Mouse (Mus musculus): ENCODE measurements around the gene Gm5294.

The Gm5294 gene

DNA sequence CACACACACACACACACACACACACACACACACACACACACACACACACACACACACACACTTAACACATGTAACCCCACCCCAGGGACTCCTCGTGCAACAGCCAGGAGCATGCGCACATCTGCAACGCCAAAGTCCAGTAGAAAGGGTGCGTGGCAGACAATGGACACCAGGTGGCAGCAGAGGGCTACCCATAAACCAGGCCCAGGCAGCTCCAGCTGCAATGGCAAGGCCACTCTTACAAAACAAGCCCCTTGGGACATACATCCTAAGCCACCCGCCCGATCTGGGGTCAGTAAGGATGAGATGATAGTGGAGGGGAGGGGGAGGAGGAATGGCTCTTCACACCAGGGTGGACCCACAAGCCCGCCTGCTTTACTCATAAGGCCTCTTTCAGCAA, 28.2 kb downstream of the Gm5294 start:
- DNase-seq (ENCODE audit: low read depth in 1 of 2, low spot score in 2 of 2) = peak; percentile 52 to 78

DNA sequence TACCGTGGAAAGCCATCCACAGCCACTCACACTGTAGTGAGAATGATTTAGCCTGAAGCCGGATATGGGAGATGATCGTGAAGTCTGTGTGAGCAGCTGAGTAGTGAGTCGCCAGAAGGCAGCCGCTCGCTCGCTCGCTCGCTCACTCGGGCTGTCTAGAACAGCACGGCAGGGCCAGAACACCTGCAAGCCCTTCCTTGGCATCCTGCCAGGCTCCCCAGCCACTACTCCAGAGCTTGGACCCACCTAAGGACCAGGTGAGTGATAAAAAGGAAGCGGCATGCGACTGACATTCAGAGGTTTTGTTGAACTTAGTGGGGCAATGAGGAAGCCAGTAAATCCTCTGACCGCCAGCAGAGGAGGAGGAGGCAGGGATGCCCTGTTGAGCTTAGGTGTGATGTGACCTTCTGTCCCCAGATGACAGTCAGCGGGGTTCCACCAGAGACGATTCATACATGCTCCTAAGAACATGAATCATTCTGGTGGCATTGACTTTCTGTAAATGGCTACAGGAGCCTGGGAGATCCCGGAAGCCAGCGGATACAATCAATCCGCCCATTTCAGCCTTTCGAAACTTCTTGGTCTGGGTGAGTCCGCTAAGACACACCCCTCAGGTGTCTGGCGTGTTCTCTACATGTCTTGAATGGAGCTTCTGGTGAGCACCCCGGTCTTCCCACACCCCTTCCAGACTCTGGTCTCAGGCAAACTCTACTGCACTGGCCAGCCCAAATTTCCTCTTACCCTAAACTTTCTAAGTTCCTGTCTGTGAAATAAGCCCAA, 30.0 kb downstream of the Gm5294 start:
- no peak for DNase-seq (ENCODE audit: low read depth in 1 of 2, low spot score in 2 of 2)

DNA sequence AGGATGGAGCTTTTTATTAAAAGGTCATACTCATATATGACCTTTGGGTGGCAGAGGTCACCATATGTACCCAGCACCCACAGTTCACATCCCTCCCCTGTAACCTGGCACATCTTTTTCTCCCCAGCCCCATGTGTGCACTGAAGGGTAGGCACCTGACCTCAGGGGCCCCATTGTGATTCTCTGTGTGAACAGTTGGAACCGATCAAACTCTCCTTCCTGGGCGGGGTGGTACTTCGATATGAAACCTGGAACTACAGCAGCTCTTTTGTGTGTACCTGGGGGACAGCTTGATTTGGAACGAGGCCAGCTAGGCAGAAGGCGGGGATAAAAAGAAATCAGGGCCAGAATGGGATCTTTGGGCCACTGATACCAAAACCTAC, 30.6 kb downstream of the Gm5294 start:
- no peak for DNase-seq (ENCODE audit: low read depth in 1 of 2, low spot score in 2 of 2)

DNA sequence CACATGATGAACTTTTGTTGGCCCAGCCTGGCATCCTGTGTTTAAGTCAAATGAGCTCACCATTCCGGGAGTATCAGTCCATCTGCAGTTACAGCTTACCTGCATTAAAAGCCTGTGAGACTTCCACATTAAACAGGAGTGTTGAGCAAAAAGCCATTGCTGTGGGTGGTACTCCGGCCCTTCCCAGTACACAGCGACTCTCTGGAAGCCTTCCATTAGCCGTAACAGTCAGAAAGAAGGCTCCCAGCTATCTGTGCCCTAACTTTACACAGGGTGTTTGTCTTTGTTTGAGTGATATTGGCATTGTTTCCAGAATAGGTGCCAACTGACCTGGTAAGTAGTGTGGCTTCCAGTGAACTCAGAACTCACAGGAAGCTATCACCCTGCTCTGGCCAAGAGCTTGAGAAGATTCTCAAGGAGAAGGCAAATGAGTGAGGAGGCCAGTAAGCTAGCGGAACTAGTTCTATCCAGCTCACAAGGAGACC, 31.5 kb downstream of the Gm5294 start:
- DNase-seq (ENCODE audit: low read depth in 1 of 2, low spot score in 2 of 2) = no peak

DNA sequence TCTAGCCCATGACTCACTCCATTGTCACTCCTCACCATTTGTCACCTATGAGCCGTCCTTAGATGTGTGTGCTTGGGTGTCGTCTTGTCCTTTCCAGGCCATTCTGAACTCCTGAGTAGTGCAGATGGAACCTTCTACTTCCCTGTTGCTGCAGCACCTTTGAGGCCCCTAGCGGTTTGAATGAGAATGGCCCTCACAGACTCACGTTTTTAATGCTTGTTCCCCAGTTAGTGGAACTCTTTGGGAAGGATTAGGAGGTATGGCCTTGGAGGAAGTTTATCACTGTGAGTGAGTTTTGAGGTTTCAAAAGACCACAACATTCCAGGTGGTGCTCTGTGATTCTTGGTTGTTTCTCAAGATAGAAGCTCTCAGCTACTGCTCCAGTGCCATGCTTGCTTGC, 32.3 kb downstream of the Gm5294 start:
- no peak for DNase-seq (ENCODE audit: low read depth in 1 of 2, low spot score in 2 of 2)

DNA sequence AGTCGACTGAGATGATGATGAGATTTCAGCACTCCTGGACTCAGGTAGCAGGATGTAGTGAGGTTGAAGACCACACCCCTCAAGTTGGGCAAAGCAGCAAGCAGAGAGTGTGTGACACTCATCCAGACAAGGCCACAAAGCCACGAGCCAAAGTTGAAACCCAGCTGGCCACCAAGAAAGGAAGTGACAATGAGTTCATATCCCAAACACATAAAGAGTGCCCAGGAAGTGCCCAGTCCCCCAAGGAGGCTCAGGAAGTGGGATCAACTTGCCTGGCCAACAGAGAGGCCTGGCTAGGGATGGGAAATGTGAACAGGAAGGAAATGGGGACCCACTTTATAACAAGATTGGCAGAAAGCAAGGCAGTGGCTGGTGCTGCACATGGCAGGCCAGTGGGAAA, 33.5 kb downstream of the Gm5294 start:
- no peak for DNase-seq (ENCODE audit: low read depth in 1 of 2, low spot score in 2 of 2)

DNA sequence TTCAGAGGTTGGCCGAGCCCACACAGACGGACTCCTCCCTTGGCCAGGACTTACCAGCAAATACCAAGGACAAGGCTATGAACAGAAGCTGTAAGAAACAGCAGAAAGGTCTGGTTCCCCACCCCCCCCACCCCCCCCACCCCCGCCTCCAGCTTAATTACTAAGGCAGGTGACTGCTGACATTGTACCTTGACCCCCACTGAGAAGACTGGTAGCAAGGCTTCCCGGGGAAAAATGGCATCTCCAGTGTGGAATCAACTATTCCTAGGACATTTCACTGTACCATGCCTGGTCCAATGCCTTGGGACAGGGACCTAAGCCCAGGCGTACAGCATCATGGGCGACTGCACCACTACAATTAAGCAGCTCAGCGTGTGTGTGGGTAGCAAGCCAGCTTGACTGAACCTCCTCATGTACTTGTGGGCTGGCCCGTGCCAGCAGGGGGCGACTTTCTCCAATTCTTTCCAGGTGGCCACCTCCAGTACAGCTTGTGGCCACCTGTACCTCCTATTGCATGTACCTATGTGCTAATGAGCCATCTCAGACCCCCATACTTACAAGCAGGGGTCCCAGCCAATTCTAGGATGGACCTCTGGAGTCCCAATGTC, 37.2 kb downstream of the Gm5294 start:
- no peak for DNase-seq (ENCODE audit: low read depth in 1 of 2, low spot score in 2 of 2)

DNA sequence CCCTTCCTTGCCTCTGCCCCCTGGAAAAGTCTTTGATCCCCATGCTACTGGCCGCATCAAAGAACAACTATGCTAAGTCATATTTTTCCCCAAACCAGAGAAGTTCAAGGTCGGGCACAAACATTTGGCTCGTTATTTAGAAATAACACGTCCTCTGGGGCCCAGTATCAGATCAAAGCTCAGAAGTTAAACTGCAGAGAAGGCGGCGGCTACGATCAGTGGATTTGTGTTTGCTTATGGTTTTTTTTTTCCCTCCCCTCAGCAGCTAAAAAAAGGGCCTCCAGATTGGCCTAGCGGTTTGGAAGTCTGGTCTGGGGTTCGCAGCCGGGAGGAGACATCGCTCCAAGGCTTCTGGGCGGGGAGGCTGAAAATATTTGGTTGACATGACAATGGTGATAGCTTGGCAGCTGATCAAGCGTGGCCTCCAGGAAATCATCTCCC, 38.0 kb downstream of the Gm5294 start:
- DNase-seq (ENCODE audit: low read depth in 1 of 2, low spot score in 2 of 2) = no peak

DNA sequence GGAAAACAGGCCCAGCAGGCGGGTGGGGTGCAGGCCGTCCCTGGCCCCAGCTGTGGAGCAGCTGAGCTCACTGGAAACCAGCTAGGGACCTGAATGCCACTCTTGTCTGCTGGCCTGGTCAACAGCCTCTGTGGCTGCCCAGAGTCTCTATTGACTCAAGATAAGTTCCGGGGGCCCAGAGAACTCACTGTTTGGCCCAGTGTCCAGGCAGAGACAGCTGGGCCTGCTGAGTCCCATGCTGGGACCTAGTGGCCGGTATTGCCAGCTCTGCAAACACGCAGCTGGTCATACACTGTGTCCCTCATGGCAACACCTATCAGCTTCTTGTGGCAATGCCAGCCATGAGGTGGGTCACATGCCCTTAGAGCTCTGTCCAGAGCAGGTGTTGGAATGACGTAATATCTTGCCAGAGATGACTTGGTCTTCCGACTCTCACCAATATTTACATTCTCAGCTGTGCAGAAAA, 43.8 kb downstream of the Gm5294 start:
- no peak for DNase-seq (ENCODE audit: low read depth in 1 of 2, low spot score in 2 of 2)

DNA sequence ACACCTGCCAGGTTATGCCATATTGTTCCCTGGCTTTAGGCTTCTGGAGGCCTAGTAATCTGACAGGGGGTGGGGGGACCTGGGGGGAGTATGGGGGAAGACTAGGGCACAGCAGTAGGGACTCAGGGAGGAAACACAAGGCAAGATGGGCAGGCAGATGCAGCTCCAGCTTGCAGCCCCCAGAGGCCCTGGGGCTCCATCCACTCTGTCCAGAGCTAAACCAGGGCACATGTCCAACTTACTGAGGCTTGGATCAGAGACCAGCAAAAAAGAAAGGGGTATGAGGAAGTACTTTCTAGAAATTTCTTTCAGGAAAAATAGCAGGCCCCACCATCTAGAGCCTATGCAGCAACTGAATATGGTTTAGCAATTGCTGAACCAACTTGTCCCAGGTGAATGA, 44.3 kb downstream of the Gm5294 start:
- no peak for DNase-seq (ENCODE audit: low read depth in 1 of 2, low spot score in 2 of 2)

DNA sequence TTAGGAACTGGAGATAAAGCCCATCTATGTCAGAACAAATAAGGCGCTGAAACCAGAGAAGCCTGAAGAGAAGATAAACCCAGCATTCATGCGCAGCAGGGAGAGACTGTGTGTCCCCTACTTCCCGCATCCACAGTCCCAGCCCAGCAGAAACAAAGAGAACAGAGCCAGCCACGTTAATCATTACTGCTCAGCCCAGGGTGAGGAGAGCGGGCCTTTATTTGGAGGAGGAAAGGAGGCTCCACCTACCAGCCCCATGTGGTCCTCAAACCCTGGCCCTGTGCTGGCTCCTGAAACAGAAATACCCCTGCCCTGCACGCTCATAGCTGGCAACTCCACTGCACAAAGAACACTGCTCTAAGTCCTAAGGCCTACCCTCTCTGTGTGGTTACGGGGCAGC, 45.0 kb downstream of the Gm5294 start:
- no peak for DNase-seq (ENCODE audit: low read depth in 1 of 2, low spot score in 2 of 2)

DNA sequence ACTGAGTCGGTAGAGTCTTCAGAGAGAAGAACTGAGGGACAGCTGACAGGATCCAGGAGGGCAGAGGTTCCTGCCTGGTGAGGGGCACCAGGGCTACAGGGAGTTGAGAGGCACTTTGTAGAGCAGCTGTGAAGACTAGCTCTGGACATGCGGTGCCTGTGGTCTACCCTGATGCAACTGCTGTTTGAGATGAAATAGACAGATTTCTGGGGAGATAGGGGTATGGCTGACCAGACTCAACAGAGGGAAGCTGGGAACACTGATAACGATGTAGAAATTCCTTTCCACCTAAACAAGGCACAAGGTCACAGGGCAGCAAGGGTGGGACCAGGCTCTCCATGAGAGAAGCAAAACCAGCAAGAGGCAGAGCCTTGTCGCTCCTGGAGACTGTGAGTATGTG, 45.8 kb downstream of the Gm5294 start:
- no peak for DNase-seq (ENCODE audit: low read depth in 1 of 2, low spot score in 2 of 2)
